ENCODE assay signal across 8 mouse cellular contexts in genomic region chr2:173306734-173307525, GRCm38 (mm10). TPM values are rescaled to one million over a fixed set of nuclear protein-coding genes. Genes with fewer than 3 reads are reported as not detected.
A peak's percentile ranks its signal among the peaks of the same experiment; 100 is the strongest.
DNase-seq lines count a peak whose midpoint lies in the region; ATAC-seq and TF ChIP-seq lines count a peak whose summit lies in the region.

No protein-coding gene starts in this region.

- H3K9me3 ChIP-seq in hindbrain, embryonic 13.5 days: no peaks in the 10 kb centered on the region

- no peaks in the 10 kb centered on the region for H3K36me3 ChIP-seq in hindbrain, embryonic 13.5 days

- H3K4me2 ChIP-seq in hindbrain, embryonic 13.5 days: peak overlapping the region; percentile 45

- peak; percentile 87 for ATAC-seq in hindbrain, embryonic 13.5 days (ENCODE audit: low FRiP score)
- peak; percentile 75 for ATAC-seq in megakaryocyte-erythroid progenitor cell, adult 5-6 weeks (replicated peaks; ENCODE audit: low FRiP score, low TSS enrichment, poor library complexity, severe bottlenecking)
- no peak for ATAC-seq in megakaryocyte, adult 5-6 weeks (ENCODE audit: poor library complexity, severe bottlenecking)

- 4% methylated on average over 11 of the region's 11 CpGs for WGBS in cerebellum, adult 2 months
- 35% methylated on average over 11 of the region's 11 CpGs for WGBS in hindbrain, embryonic 13.5 days

- no peak for TF ChIP-seq CTCF in cerebellum, adult 2 months (IDR thresholded peaks at IDR 0.05; ENCODE audit: borderline replicate concordance, insufficient read depth, low read depth, low read length)

- no peak overlapping the region for H3K9ac ChIP-seq in hindbrain, embryonic 13.5 days

- no peak overlapping the region for H3K4me3 ChIP-seq in cerebellum, adult 2 months (replicated peaks; ENCODE audit: insufficient read depth, low read depth, low read length)
- no peak overlapping the region for H3K4me3 ChIP-seq in hindbrain, embryonic 13.5 days

- H3K4me1 ChIP-seq in cerebellum, adult 2 months (ENCODE audit: control insufficient read depth, insufficient read depth, low read length): peaks cover 4% of the 10 kb centered on the region; the same call in 1 of the 2 replicates
- H3K4me1 ChIP-seq in hindbrain, embryonic 13.5 days (replicated peaks): peaks cover 25% of the 10 kb centered on the region

- peak; percentile 34 for DNase-seq in MN1 (ENCODE audit: low spot score)
- DNase-seq in cerebellum, adult 2 months: peak; percentile 64 to 69
- DNase-seq in frontal cortex, postnatal 36 days (ENCODE audit: low spot score in 2 of 2): peak; percentile 84 to 85
- DNase-seq in layer of hippocampus, adult 9-11 months: peak; percentile 93
- DNase-seq in right cerebral cortex, postnatal 36 days (ENCODE audit: low spot score in 2 of 2): peak; percentile 73 to 84

- H3K27me3 ChIP-seq in cerebellum, adult 2 months (ENCODE audit: control insufficient read depth, insufficient read depth, low read length): no peaks in the 10 kb centered on the region
- peaks cover 15% of the 10 kb centered on the region; the same call in 1 of the 2 replicates for H3K27me3 ChIP-seq in hindbrain, embryonic 13.5 days

- H3K27ac ChIP-seq in cerebellum, adult 2 months (ENCODE audit: insufficient read depth, low read length): no peak overlapping the region
- H3K27ac ChIP-seq in hindbrain, embryonic 13.5 days: peak overlapping the region; percentile 75

- TF ChIP-seq POLR2A in cerebellum, adult 2 months (IDR thresholded peaks at IDR 0.05; ENCODE audit: borderline replicate concordance, insufficient read depth, low read length): no peak

RNA-seq across cellular contexts. Expression of gene Pmepa1, which starts 30.6 kb away (rescaled TPM):
- polyA plus RNA-seq in cerebellum, adult 2 months (2012; rRNA removed): 22.0 and 24.1 TPM in 2 replicates
- 4.7 and 5.2 TPM in 2 replicates for polyA plus RNA-seq in hindbrain, embryonic 13.5 days (2015; fragmentation: Nextera tagmentation; extraction: Ambion mirVana)
- total RNA-seq in megakaryocyte-erythroid progenitor cell, adult 5-6 weeks (2014; fragmentation: Nextera tagmentation): not detected in 2 replicates
- total RNA-seq in megakaryocyte-erythroid progenitor cell, adult 5-6 weeks (2017): 0.52 TPM in 1 of 2 replicates, not detected in the other
- 0.84 and 1.2 TPM in 2 replicates for total RNA-seq in megakaryocyte, adult 5-6 weeks (2015)
- total RNA-seq in megakaryocyte, adult 5-6 weeks (2017): 0.04 and 0.07 TPM in 2 replicates

Comparison
In these comparisons a context has a peak if more than half of its experiments do, and no peak if none do; other contexts are left out.
1. DNase-seq: peak in every context shown above with its lines; median percentile 93 in layer of hippocampus, adult 9-11 months; 84 in frontal cortex, postnatal 36 days; 78 in right cerebral cortex, postnatal 36 days; 66 in cerebellum, adult 2 months; 34 in MN1.